Mouse (Mus musculus) monocyte, adult 5-6 weeks (primary cell): Measurements from ENCODE around the gene Ankdd1b. TPM values are rescaled to one million over a fixed set of nuclear protein-coding genes. Genes with fewer than 3 reads are reported as not detected.

Source experiments
- ATAC-seq: fragments of 153-309, 156-312 bp; replicated peaks from 2 replicates; pipeline ENCODE4 v1.8.0; 2017; ENCODE audit warnings: mild to moderate bottlenecking; ENCODE audit not compliant: low TSS enrichment, insufficient number of reproducible peaks, severe bottlenecking, poor library complexity, low FRiP score
- total RNA-seq: library from RNA; stranded (forward); fragments of 200-1000, 200-491, 200-594 nt; gene quantifications from 3 replicates; pipeline ENCODE4 v1.2.3, GENCODE M21; 2017

Ankdd1b gene
- total RNA-seq, 1 experiment from 2014 or later = not detected

DNA sequence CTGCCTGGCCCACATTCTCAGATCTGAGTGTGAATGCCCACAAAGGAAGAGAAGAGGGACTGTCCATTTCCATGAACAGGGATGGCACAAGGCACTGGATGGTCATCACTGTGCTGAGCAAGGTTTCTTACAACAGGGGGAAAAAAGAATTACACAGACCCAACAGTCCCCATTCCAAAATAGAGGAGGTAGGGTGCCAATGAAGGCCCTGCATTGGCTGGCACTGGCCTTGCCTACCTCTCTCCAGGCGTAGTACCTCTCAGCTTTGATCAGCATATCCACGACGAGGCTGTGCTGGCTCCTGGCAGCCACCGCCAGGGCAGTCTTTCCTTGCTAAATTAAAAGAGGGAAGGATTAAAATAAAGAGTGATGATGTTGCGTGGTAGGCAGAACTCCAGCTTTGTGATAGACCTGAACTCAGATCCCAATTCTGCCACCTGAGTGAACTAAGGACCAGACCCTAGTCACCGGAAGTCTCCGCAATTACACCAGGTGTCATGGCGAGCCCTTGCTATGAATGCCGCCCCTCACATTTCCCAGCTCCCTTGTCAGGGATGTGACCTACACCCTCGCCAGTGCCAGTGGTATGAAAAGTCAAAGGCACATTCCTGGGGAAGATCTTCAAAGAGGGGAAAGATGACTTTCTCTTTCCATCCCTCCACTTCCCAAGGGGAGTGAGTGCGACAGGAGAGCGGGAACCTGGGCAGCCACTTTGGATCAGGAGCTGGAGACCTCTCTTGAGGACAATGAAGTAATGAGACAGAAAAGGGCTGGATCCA, 46.3 kb downstream of the Ankdd1b start:
- ATAC-seq = no peak

DNA sequence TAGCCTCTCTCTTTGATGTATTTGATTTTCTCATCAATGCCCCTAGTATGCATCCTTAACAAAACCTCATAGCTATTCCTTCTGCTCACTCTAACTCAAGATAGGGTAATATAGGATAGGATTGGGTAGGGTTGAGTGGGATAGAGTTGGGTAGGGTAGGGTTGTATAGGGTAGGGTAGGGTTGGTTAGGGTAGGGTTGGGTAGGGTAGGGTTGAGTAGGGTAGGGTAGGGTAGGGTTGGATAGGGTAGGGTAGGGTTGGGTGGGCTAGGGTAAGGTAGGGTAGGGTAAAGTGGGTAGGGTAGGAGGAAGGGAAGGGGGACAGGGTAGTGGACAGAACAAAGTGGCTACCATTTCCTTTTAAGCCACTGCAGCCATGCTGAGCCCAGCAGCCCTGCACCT, 49.8 kb downstream of the Ankdd1b start:
- ATAC-seq = no peak

DNA sequence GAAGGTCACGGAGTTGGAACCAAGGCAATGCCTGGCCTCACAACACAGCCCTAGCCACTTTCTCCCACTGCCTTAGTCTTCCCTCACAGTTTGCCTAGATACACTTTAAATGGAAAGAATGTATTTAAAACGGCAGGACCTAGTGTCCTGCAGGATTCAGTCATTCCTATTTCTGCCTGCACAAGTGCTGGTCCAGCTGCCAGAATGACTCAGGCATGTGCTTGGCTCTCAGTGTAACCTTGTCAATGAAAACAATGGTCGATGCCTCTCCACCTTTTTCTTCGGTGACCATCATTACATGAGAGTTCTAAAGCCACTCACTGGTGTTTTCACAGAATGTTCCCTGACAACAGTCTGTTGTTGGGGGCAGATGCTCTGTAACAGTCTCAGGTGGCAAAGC, 52.5 kb downstream of the Ankdd1b start:
- no peak for ATAC-seq

DNA sequence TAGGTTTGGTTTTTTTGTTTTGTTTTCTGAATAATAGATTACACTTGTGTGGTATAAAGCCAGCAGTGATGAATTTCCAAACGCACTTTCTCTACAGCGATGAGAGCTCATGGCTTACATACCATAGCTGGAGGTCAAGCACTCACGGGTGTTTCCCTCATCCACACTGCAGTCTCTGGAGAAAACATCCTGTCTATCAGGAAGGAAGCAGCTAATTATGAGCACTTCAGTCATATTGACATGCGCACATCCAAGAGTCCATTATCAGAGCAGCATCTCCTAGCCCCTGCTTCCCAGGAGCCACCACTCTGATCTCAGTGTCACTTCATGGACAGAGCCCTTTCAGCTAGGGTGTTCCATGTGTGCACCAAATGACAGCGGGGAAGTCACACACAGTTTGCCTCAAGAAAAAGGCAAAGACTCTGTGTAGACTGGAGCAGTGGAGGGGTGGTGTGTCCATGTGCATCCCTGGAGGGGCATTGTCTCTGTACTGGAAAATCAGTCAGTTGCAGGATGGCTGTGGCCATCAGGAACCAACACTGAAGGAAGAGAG, 53.7 kb downstream of the Ankdd1b start:
- ATAC-seq = no peak

DNA sequence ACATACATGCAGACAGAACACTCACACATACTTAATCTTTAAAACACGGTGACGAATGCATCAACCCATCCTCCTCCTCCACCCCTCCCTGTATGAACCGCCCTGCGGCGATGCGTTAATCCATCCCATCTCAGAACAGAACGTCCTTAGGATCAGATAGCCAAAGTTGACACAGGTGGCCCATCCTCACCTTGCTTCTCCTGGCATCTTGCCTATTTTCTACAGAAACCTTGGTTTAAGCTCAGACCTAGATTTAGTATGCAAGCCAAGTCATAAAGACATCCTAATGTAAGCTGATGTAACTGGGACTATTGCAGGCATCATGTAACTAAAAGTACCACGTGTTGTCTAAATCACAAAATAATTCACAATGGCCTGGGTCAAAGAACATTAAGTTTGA, 54.6 kb downstream of the Ankdd1b start:
- ATAC-seq = no peak

DNA sequence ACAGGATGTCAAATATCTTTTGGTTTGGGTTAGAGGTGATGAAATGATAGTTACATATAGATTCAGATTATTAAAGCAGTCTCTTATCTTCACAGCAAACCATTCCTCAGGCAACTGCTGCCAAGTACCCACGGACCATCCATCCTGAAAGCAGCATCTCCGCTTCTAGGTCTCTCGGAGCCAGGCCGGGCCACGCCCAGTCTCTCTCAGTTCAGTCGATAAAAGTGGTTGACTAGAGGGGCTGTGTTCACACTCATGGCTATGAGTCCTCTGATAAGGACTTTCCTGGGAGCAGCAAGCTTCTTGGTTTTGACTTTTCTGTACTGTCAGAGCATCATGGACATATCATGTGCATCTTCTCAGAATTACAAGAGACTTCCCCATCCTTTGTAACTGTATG, 56.6 kb downstream of the Ankdd1b start:
- ATAC-seq = no peak

DNA sequence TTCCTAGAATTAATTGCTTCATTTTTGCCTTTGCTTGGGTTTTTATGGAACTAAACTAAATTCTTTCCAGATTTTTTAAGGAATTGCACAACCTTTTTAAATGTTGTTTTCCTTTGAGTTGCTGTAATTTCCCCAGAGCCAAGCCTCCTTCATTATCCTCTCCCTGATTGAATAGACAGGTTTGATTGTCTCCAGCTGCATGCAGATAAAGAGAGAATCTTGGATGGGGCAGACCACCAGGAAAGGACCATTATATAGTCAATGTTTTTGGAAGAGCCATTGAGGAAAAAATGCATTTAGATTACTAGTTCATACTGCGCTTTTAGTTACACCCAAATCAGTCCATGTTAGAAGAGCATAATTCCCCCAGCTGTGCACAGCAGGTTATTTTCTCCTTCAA, 62.2 kb downstream of the Ankdd1b start:
- ATAC-seq = no peak

DNA sequence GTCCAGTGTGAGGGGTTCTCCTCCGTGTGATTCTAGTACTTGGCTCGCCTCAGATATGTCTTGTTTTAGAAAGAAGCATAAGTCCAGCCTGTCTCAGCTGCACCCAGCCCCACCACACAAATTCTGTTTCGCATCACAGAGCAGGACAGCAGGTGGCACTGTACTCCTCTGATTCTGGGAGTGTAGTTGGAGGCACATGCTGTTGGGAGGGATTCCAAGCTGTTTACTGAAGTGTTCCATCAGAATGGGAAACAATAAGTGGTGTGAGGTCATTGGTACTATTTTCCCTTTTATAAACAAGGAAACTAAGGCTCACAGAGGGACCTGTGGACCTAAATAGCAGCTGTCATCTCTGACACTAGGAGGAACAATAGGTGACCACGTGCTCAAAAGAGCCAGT, 64.0 kb downstream of the Ankdd1b start:
- no peak for ATAC-seq

DNA sequence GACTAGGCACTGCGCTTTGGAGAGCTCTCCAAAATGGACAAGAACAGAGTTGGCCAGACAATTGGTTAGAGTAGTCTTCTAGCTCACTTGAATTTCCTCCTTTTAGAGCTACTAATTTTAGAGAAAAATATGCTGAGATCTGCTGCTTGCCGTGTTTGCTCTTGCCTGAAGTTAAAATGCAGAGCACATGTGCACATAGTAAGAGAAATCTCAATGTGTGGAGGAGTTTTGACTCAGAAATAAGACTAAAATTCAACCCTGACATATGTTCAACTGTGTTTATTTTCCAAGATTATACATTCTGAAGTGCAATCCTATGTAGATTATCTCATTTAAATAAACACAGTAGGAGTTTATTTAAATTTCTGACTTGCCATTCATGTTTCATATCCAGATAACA, 65.5 kb downstream of the Ankdd1b start:
- ATAC-seq = no peak

DNA sequence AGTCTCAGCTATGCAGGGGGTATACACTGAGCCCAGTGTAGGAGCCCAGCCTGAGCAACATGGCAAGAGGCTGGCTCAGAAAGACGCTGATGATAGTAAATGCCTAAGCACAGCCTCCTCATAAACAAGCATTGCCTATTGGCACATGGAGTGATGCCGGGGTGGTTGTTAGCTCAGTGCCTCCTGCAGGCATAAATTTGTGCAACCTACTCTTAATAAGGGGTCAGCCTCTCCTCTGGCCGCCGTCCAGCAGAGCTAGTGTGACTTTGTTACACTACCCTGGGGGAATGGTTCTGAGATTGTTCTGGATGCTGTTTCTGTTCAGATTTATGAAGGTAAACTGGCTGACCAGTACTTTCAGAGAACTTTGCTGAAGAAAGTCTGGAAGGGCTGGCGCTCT, 69.7 kb downstream of the Ankdd1b start:
- no peak for ATAC-seq

DNA sequence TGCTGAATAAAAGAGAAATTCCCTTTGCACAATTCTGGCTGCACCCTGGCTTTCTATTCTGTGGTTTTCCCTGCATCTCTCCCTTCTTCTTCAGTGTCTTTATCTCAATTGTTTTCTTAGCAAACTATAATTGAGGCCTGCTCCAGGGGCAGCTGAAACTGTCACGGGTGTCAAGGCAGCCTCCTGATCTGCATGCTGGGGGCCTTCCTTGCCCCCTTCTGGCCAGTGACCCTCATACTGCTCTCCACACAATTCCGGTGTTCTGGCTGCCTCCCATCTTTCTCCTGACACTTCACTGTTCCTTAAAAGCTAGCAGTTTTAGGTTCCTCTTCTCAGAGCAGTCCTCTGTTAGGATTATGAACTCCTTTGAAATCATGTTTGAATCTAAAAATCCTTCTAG, 81.7 kb downstream of the Ankdd1b start:
- ATAC-seq = no peak

DNA sequence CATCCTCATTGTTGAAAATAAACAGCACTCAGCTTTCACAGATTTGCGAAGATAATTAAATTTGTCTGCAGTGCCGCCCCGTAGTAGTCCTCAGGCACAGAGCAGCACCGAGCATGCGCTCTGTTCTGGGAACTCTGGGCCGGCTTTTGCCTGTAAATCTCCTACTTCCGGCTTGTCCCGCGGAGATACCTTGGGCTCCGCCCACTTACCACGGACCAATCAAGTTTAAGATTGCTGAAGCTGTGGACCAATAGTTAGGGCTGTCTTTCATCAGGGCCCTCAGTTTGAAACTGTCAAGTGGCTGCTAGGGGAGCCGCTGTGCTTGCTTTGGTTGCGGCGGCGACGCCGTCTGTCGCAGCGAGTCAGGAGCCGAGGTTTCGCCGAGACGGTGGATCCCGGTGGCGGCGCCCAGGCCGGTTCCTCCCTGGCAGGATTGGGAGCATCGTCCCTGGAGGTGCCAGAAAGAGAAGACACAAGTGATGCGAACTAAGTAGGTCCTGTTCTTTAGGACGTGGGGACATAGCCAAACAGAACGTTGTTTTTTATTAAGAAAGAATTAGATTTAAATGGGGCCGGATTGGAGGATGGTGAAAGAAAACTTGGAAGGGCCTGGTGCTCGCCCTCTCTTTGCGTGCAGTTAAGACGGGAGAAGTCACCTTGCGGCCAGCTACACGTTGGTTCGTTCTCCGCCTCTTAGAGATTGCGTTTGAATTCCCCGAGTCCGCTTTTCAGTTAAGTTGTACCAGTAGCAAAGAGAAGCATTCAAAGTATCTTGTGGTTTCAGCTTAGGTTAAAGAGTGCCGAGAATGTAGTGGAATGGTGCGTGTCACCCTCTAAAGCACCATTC, 82.7 kb downstream of the Ankdd1b start, which contains the start of gene Poc5:
Gene Poc5 (plus strand): TSS at position 253 of the 847 bp plus-strand sequence.
- peak; percentile 99 for ATAC-seq

DNA sequence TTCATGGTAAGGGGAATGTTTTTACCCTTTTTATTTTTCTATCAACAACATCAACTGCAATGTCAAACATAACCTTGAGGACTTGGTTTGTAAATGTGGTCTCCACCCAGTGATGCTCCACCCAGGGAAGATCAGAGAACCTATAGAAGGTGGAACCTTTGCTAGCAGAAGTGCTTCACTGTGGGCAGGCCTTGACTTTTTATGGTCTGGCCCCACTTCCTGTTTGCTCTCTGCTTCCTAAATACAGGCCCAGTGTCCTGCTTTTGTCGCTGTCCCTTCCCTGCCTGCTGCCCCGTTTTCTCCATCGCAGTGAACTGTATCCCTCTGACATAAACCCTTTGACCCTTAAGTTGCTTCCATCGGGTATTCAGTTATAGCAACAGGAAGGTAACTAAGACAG, 93.1 kb downstream of the Ankdd1b start:
- no peak for ATAC-seq

DNA sequence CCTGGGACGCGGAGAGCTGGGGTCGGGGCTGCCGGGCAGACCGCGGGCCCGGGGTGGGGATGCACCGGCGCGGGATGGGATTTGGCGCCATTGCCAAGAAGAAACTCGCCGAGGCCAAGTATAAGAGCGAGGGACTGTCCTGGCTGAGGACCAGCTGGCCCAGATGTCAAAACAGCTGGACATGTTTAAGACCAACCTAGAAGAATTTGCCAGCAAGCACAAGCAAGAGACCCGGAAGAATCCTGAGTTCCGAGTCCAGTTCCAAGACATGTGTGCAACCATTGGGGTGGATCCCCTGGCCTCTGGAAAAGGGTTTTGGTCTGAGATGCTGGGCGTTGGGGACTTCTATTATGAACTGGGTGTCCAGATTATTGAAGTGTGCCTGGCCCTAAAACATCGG, 94.1 kb downstream of the Ankdd1b start:
- no peak for ATAC-seq

DNA sequence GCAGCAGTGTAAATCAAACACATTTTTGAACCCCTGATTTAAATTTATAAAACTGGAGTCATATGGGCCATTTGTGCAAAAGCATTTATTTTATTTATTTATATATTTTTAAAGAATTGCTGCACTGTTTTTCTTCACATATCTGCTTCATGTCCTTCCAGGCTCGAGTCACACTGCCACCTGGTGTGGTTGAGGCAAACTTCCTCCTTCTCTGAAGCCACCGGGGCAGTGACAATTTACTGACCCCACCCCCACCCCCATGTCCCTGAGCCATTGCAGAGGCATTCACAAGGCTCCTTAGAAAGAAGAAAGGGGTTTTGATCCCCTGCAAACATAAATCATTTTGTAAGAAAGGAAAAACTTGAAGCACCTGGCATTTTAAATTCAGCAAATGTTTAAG, 95.5 kb downstream of the Ankdd1b start:
- ATAC-seq = no peak

Other genes with a start within 250 kb of the Ankdd1b start
- gene Poc5, start 82.9 kb downstream of the Ankdd1b start, total RNA-seq = 8.9 to 26.0 TPM (median 24.2 TPM) in 3 replicates
- not detected in 3 replicates for gene Gm17622, start 19.5 kb upstream of the Ankdd1b start, total RNA-seq
- gene Polk, start 71.4 kb upstream of the Ankdd1b start, total RNA-seq = 8.2 to 34.9 TPM (median 12.2 TPM) in 3 replicates
- 65.6 to 111 TPM (median 93.7 TPM) in 3 replicates for gene Col4a3bp, start 71.4 kb upstream of the Ankdd1b start, total RNA-seq
- 49.8 to 81.5 TPM (median 53.9 TPM) in 3 replicates for gene Hmgcr, start 199.7 kb upstream of the Ankdd1b start, total RNA-seq